Mouse (Mus musculus) thymus, postnatal 25 days (tissue): Measurements from ENCODE around the gene Sema4d.
"Not testable (repeated sequence)": the region's sequence is repeated elsewhere in the genome, so short reads cannot be mapped to it uniquely, and the experiment has no call there.

Experiments
- DNase-seq: peaks from one replicate; pipeline ENCODE4 v3.0.0; 2022

Gene Sema4d

DNA sequence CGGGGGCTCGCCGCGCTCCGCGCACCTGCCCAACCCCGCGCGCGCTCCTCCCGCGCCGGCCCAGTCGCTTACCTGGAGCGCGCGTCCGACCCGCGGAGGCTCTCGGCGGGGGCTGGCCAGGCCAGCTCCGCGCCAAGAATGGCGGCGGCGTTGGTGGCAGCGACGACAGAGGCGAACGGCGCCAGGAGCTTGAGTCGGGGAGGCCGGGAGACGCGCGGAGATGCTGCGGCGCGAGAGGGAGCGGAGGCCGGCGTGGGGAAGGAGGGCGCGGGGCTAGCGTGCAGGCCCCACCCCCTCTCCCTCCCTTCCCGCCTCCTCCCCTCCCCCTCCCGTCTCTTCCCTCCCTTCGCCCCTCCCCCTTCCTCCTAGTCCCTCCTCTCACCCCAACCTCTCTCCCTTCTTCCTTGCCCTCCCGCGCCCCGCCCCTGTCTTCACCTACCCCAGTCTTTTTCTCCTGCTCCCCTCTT lies at the start of gene Sema4d:
TSS of gene Sema4d (minus strand) at position 323 of the 467 bp plus-strand sequence.
- DNase-seq: peak; percentile 82

DNA sequence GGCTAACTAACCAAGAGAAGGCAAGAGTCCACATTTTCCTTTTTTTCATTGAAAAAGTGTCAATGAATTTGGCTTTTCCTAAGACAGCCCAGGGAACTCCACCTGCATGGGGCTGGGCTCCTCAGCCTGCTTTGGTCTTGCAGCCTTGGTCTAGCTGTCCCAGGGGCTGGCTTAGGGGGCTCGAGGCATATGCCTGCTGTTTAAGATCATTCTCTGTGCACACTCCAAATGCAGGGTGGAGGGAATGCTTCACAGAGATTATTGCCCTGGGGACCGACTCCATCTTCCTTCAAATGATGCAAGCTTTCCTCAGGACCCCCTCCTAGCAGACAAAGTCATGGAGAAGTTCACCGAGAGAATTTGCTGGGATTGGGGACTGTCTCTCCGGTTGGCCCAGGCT lies 49.8 kb upstream of the Sema4d start:
- DNase-seq: no peak

DNA sequence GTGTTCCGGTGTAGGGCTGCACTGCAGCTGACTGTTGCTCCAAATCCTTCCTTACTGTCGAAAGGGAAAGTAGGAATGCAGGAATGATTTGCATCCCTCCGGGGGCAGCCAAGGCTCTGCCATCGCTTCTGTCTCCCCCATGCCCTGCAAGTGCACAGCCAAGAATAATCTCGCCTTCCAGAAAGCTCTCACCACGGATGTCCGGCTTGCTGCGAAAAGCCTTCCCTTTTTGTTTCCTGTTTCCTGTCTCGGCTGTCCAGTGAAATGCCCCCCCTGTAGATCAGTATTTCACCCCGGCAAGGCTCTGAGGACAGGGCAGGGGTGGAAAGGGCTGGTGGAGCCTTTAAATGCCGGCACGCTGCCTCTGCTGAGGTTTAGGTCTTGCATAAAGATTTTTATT lies 49.2 kb upstream of the Sema4d start:
- no peak for DNase-seq

GRCm38 (mm10) chr13:51842191-51842590 lies 48.6 kb upstream of the Sema4d start:
- DNase-seq: no peak

- no peak for DNase-seq
These were observed 48.1 kb upstream of the Sema4d start for GRCm38 (mm10) chr13:51841541-51842115.

DNA sequence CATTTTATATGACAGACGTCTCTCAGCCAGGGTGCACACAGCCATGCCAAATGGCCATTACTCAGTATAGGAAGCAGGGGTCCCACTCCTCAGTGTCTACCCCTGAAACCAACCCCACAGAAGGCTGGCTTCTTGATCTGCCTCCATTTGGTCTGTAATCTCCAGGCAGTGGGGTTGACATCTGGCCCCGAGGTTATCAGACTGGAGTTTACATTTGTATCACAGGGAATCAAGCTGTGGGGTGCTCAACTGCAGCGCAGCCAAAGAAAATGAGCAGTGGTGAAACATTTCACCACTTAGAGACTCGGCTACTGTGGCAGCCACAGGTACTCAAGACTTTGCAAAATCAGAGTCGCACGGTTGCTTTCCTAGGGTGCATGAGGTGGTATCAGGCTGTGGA lies 47.2 kb upstream of the Sema4d start:
- no peak for DNase-seq

DNA sequence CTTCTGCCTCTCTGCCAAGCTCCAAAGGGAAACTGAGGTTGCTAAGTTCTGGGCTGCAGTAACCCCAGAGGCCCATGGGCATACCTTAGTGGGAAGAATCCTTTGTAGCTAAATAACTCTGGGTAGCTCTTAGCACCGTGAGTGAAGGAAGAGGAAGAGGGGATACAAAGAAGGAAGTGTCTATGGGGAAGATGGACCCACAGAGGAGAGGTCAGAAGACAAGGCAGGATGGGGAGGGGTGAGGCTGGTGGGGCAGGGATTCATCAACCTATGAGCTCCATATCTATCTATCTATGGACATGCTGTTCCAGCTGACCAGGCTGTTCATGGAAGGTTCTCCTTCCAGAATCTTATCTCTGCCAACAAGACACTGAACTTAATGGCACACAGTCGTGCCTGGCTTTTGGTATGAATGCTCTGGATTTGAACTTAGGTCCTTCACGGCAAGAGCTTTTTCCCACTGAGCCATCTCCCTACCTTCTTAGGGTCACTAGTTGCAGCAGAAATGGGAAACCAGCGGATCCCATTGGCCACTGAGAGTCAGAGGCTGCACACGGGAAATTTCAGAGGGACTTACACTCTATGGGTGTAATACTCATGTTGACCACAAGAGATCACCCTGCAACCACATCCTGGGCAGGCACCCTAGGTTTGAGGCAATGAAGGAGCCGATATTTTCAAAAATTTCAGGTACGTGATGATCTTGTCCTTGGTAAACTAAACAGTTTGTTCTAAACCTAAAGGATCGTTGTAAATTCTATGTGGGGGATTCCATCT lies 45.9 kb upstream of the Sema4d start:
- DNase-seq: peak; percentile 37

DNA sequence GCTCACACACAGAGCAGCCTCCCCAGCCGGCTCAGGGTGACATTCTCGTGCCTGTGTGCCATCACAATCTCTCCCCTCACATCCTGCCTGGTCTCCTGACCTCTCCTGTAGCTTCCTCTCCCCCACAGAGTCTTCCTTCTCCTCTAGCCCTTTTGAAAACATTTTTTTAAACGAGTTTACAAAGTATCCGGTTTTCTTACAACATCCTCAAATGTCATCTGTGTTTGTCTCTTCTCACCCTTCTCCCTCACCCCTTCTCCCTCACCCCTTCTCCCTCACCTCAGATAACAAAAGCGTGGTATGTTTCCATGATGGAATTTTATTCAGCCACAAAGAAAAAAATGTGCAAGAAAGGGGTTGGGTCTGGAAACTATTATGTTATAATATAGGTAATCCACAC lies 43.9 kb upstream of the Sema4d start:
- no peak for DNase-seq

DNA sequence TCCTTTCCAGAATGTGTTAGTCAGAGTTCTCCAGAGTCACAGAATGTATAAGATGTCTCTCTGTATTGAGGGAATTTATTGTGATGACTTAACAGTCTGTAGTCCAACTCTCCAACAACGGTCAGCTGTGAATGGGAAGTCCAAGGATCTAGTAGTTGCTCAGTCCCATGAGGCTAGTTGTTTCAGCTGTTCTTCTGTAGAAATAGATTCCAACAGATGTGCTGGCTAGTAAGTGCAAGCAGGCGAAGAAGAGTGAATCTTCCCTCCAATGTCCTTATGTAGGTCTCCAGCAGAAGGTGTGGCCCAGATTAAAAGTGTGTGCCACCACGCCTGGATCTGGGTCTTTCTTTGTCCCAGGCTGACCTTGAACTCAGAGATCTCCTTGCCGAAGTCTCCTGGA lies 41.7 kb upstream of the Sema4d start:
- DNase-seq: not testable (repeated sequence)

GRCm38 (mm10) chr13:51834520-51834919 lies 41.0 kb upstream of the Sema4d start:
- no peak for DNase-seq

DNA sequence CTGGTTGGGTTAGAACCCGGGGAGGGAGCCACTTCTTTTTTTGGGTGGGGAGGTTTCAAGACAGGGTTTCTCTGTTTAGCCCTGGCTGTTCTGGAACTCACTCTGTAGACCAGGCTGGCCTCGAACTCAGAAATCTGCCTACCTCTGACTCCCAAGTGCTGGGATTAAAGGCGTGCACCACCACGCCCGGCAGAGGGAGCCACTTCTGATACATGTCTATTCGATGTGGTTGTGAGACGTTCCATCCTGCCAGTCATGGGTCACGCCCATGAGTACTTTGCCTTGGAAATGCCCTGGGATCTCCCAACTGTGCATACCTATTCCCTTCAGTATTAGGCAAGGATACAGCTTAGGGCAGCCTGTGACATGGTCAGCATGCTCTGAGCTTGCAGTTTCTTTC lies 40.5 kb upstream of the Sema4d start:
- DNase-seq: peak; percentile 40

DNA sequence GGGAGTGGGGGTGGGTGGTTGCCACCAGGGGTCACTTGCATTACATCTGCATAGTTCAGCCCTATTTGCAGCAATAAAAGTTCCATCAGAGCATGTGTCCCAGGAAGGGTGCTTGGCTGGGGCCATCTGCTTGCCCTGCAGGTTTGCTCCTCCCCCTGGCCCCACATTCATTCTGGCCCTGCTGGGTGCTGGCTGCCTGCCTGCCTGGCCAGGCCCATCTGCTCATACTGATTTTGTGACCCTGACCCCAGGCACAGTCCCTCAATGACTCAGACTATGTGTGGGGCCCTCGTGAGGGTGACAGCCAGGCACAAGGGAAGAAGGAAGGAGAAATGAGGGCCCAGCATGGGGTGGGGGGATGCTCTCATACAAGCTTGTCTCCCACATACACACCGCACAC lies 40.1 kb upstream of the Sema4d start:
- DNase-seq: no peak

DNA sequence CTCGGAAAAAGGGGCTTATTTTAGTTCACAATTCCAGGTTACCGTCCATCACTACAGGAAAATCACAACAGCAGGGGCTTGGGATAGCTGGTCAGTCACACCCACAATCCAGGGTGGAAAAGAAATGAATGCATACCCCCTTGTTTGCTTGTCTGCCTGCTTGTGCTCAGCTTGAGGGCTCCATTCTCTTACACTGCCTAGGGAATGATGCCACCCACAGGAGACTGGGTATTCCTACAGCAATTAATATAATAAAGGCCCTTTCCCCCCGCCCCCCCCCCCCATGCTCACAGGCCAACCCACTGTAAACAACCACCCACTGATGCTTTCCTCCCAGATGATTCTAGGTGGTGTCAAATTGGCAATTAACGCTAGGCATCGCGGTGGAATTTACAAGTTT lies 38.9 kb upstream of the Sema4d start:
- no peak for DNase-seq

DNA sequence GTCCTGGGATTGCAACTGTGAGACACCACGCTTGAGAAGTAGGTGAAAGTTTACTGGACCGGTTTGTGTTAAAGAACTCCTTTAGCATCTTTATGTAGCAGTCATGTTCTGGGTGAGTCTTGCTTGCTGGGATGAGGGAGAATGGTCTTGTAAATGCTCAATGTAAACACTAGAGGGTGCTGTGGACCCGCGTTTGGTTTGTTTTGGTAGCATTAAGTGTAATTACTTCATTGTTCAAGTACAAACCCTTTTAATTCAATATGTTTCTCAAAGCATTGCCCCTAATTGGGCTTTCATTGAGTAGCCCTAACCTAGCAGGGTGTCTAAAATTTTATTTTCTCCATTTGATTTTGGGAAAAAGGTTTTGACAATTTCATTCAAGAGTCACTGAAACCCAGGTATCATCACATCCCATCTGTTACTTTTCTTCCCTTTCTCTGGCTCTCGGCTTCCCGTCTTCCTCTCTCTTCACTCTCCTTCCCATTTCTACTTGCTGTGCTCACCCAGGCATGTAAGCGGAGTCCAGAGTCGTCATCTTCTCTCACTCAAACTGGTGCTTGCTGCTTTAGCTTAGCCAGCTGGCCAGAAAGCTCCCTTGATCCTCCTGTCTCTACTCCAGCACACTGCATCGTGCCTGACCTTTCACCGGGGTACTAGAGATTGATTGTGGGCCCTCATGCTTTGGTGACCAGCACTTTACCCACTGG lies 37.4 kb upstream of the Sema4d start:
- peak; percentile 58 for DNase-seq

DNA sequence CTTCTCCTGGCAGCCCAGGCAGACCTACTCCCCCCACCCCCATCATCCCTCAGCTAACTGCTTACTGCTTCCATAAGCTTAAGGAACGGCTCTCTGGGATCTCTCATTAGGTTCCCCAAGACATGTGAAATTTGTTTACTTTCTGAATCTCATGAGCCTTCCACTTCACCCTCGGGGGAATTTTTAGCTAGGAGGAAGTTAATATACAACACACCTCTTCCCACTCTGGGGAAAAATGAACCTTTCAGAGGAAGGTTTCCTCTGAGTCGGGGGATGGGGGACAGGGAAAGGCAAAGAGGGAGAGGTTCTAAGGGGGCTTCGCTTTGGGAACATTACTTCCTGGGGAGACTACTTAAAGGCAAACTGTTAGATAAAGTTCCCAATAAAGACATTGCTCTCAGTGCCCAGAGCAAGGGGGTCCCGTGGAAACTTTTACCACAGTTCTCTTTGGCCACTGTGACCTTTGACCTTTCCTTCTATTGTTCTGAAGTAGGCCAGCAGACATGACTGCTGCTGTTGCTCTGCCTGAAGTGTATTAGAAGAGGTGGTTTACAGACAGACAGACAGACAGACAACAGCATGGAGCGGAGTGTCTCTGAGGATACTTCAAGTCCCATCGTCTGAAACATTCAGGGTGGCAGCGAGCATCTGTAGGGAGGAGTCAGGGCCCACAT lies 30.4 kb upstream of the Sema4d start:
- no peak for DNase-seq

DNA sequence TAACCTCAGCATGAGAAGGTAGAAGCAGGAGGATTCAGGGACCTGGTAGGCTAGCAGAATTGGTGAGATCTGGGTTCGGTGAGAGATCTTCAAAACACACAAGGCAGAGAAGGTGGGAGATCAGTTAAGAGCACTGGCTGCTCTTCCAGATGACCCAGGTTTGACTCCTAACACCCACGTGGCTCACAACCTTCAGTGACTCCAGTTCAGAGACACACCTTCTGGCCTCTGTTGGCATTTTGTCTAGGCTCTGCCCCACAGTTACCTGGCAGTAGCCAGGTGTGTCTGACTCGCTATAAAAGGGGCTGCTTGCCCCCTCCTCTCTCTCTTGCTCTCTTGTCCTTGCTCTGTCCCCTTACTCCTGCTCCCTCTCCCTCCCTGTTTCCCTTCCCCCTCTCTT lies 28.4 kb upstream of the Sema4d start:
- DNase-seq: no peak

GRCm38 (mm10) chr13:51819351-51819750 lies 25.8 kb upstream of the Sema4d start:
- DNase-seq: no peak

DNA sequence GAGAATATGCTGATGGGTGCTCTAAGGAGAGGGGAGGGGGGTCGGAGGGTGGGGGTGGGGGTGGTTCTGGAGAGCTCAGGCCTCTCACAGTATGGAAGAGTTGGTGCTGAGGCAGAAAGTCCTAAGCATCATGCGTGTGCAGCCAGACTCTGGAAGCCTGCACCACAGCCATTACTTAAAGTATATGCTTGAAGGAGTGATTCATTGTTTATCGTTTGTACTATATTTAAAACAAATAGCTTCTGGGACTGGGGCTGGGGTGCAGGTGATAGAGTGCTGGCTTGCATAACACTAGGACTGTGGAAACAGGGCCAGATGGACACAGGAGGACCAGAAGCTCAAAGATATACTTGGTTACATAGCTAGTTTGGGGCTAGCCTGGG lies 25.4 kb upstream of the Sema4d start:
- DNase-seq: no peak

GRCm38 (mm10) chr13:51818170-51818943 lies 24.8 kb upstream of the Sema4d start:
- DNase-seq: no peak

- DNase-seq: no peak
These were observed 23.1 kb upstream of the Sema4d start for GRCm38 (mm10) chr13:51816559-51817041.

- peak; percentile 85 for DNase-seq
These were observed 22.4 kb upstream of the Sema4d start for GRCm38 (mm10) chr13:51815865-51816504.

DNA sequence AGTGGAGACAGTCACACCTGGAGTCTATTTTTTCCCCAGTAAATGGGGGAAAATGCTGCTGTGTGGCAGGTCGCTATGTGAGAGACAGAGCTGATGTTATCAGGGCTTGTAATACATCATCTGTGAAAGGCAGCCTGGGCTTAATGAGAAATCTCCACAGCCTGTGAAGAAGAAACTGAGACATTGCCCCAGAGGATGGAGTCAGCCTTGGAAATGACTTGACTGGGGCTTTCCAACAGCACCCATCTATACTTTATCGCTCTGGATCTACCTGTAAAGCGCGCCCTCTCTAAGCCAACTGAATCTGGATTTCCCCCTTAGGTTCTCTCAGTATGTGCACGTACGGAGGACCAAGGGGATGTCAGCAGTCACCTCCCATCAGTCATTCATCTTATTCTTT lies 21.1 kb upstream of the Sema4d start:
- no peak for DNase-seq
